1 mouse cellular context compared by ENCODE assay signal in the genomic region with DNA sequence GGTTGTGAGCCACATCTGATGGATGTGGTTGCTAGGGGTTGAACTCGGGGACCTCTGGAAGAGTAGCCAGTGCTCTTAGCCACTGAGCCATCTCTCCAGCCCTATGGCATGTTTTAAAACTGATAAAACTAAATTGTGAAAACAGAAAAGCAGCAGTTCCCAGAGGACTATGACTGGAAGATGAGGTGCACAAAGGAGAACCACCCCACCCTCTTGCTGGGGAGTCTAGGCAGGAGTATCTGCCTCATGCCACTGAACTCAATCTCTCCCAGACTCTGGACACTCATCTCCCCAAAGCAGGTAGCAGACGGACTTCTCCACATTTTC.
TF ChIP-seq lines count a peak whose summit lies in the region.

No protein-coding gene starts in this region.

TF ChIP-seq in MEL, 35 proteins besides CTCF, POLR2A, EP300 and RAD21 (continued from another document):
- TF ChIP-seq USF1 (IDR thresholded peaks at IDR 0.05; ENCODE audit: low read depth, low read length) = no peak
- TF ChIP-seq TCF12 (IDR thresholded peaks at IDR 0.05; ENCODE audit: low read depth, low read length) = no peak
- TF ChIP-seq POLR2AphosphoS2 (IDR thresholded peaks at IDR 0.05; ENCODE audit: low read length) = no peak
- no peak for TF ChIP-seq E2F4 (IDR thresholded peaks at IDR 0.05; ENCODE audit: borderline replicate concordance, low read depth, low read length)
- TF ChIP-seq GABPA (IDR thresholded peaks at IDR 0.05; ENCODE audit: low read depth, low read length) = no peak
- TF ChIP-seq ETS1 (IDR thresholded peaks at IDR 0.05; ENCODE audit: low read depth, low read length) = no peak
- TF ChIP-seq MEF2A (IDR thresholded peaks at IDR 0.05; ENCODE audit: extremely low read depth, insufficient replicate concordance, low read depth, low read length, poor library complexity, severe bottlenecking) = no peak
- TF ChIP-seq UBTF (IDR thresholded peaks at IDR 0.05; ENCODE audit: borderline replicate concordance, insufficient read depth, low read depth, low read length) = no peak
- TF ChIP-seq NRF1 (IDR thresholded peaks at IDR 0.05; ENCODE audit: insufficient read depth, low read depth, low read length, poor library complexity, severe bottlenecking) = no peak
- TF ChIP-seq RCOR1 (IDR thresholded peaks at IDR 0.05; ENCODE audit: low read depth, low read length) = no peak
- TF ChIP-seq USF2 (IDR thresholded peaks at IDR 0.05; ENCODE audit: borderline replicate concordance in 1 of 2, insufficient read depth in 1 of 2, low read depth in 1 of 2, low read length in 2 of 2) = no peak
- no peak for TF ChIP-seq MYB (IDR thresholded peaks at IDR 0.05; ENCODE audit: low read depth, low read length)
- no peak for TF ChIP-seq MXI1 (IDR thresholded peaks at IDR 0.05; ENCODE audit: low read depth, low read length)
- TF ChIP-seq MAFK (IDR thresholded peaks at IDR 0.05; ENCODE audit: borderline replicate concordance, low read depth, low read length) = no peak
- no peak for TF ChIP-seq MAZ (IDR thresholded peaks at IDR 0.05; ENCODE audit: low read depth, low read length)
- TF ChIP-seq NELFE (IDR thresholded peaks at IDR 0.05; ENCODE audit: low read depth, low read length) = no peak
- no peak for TF ChIP-seq ZMIZ1 (IDR thresholded peaks at IDR 0.05; ENCODE audit: low read depth, low read length)
TF ChIP-seq in MEL: peak in this region for 0.
